Mouse (Mus musculus) heart, postnatal 25 days (tissue): ENCODE data around the gene Cgnl1. TPM values are rescaled to one million over a fixed set of nuclear protein-coding genes. Genes with fewer than 3 reads are reported as not detected.
"Not testable (repeated sequence)": the region's sequence is repeated elsewhere in the genome, so short reads cannot be mapped to it uniquely, and the experiment has no call there.

Experiments
- DNase-seq: peaks from one replicate; pipeline ENCODE4 v3.0.0; 2022; ENCODE audit warnings: low spot score
- intact Hi-C: fragments of 180-260 bp; cut with DNase I; formaldehyde crosslinking; loops from one replicate; pipeline ENCODE4 v1.15.1; 2025
- total RNA-seq, 2 experiments: library from RNA; stranded (reverse); gene quantifications; 2 replicates each; pipeline ENCODE4 v1.2.3; 2021

Gene Cgnl1
- total RNA-seq, 2 experiments from 2014 or later: 33.5 to 39.9 TPM

- intact Hi-C loops: no loop called here
- DNase-seq: no peak
These were observed 134.5 kb downstream of the Cgnl1 start for GRCm38 (mm10) chr9:71636854-71637253.

GRCm38 (mm10) chr9:71635627-71636026, 135.8 kb downstream of the Cgnl1 start:
- intact Hi-C loops: no loop called here
- DNase-seq: no peak

DNA sequence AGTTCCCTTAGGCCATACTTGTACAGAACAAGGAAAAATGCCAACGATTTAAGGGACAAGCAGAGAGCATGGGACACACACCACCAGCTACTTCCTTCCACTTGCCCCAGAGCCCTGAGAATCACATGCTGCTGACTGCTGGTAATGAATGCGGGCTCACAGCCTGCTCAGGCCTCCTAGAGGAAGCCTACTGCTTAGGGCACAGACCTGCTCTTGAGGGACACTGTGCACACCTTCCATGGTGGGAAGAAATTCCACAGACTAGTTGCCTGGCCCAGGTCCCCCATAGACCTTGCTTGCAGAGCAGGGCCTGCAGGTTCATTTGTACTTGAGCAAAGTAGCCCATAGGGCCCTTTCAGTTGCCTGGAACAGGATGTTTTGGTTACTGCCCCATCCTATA, 136.5 kb downstream of the Cgnl1 start:
- no peak for DNase-seq
- intact Hi-C loops: no loop called here

DNA sequence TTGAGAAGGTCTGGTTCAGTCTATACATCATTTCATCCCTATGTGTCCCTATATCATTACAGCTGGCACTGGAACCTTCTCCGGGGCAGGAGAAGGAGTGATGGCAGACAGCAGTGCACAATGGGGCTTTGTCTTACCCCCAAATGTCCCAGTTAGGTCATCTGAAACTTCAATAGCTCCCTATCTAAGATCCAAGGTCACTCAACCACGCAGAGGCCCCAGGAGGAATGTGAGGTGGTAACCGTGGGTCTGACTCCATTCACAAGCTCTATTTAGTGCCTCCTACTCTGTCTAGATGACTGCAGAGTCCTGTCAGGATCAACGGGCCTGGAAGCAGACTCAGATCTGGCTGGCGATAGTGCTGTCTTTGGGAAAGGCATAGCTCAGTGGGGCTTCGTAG, 142.5 kb downstream of the Cgnl1 start:
- DNase-seq: no peak
- intact Hi-C loops: loop anchor here (10.0 kb wide), 1 partner anchor 414 kb away; the partner anchor contains the start of gene Aldh1a2

- no peak for DNase-seq
These were observed 143.1 kb downstream of the Cgnl1 start for GRCm38 (mm10) chr9:71628286-71628685.

DNA sequence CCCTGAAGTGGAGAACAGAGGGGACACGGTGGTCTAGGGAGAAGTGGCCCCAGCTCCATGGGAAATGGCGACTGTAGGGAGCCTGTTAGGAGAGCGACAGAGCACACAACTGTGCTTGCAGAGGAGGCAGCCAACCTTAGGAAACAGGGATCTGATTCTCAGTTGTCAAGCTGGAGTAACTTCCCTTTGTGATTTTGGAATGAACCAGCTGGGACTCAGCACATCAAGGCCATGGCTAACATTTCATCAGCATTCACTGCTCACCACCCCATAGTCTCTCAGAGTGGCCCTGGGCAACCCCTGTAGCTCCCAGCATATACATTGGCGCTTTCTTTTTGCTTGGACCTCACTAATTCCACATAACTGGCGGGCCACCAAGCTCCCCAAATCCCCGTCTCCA, 145.4 kb downstream of the Cgnl1 start:
- no peak for DNase-seq
- intact Hi-C loops: loop anchor here (10.0 kb wide), 1 partner anchor 411 kb away; the partner anchor contains the start of gene Aldh1a2

More at GRCm38 (mm10) chr9:71628286-71628685, 143.1 kb downstream of the Cgnl1 start:
- intact Hi-C loops: loop anchor here (10.0 kb wide), 1 partner anchor 413 kb away; the partner anchor contains the start of gene Aldh1a2

- intact Hi-C loops: loop anchor here (10.0 kb wide), 1 partner anchor 410 kb away; the partner anchor contains the start of gene Aldh1a2
- DNase-seq: no peak
These were observed 146.5 kb downstream of the Cgnl1 start for GRCm38 (mm10) chr9:71624793-71625495.

- intact Hi-C loops: loop anchor here (2.0 to 10.0 kb wide), 2 partner anchors 263 to 409 kb away; partner anchors contain the start of gene Aldh1a2
- DNase-seq: no peak
These were observed 147.4 kb downstream of the Cgnl1 start for GRCm38 (mm10) chr9:71623871-71624569.

- intact Hi-C loops: loop anchor here (2.0 to 10.0 kb wide), 2 partner anchors 262 to 408 kb away; partner anchors contain the start of gene Aldh1a2
- DNase-seq: no peak
These were observed 148.8 kb downstream of the Cgnl1 start for GRCm38 (mm10) chr9:71622593-71622992.

GRCm38 (mm10) chr9:71621968-71622367, 149.4 kb downstream of the Cgnl1 start:
- intact Hi-C loops: loop anchor here (2.0 to 10.0 kb wide), 2 partner anchors 261 to 407 kb away; partner anchors contain the start of gene Aldh1a2
- no peak for DNase-seq

DNA sequence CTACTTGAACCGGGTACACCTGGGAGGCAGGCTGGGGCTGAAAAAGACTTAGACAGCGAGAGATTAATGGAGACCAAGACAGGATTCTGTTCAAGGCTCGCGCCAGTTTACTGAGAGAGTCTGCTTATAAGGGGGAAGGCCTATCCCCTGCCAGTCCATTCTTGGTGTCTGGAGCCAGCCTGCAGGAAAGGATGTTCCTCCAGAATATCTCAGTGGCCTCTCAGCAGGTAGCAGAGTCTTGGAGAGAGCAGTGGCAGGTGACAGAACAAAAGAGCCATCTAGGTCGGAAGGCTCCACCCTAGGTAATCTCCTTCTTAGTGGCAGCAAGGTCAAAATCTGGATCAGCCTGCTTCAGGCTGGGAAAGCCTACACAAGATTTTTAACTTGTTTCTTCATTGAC, 151.3 kb downstream of the Cgnl1 start:
- DNase-seq: not testable (repeated sequence)
- intact Hi-C loops: loop anchor here (10.0 kb wide), 1 partner anchor 405 kb away; the partner anchor contains the start of gene Aldh1a2

- no peak for DNase-seq
- intact Hi-C loops: no loop called here
These were observed 154.0 kb downstream of the Cgnl1 start for GRCm38 (mm10) chr9:71617363-71617762.

- DNase-seq: peak; percentile 47
- intact Hi-C loops: loop anchor here (1.0 kb wide), 1 partner anchor 73 kb away; no protein-coding TSS in a partner anchor
These were observed 155.2 kb downstream of the Cgnl1 start for GRCm38 (mm10) chr9:71616185-71616584.

DNA sequence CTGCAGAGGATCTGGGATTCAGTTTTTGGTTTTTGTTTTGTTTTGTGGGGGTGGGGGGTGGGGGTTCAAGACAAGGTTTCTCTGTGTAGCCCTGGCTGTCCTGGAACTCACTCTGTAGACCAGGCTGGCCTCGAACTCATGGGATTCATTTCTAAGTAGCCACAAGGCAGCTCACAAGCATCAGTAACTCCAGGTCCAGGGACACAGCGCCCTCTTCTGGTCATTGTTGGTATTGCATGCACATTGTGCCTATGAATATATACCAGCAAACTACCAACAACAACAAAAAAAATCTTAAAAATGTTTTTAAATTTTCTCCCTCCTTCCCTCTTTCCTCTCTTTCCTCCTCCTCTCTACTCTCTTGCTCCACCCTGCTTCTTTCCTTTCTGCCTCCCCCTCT, 156.8 kb downstream of the Cgnl1 start:
- DNase-seq: no peak
- intact Hi-C loops: no loop called here

GRCm38 (mm10) chr9:71612981-71613380, 158.4 kb downstream of the Cgnl1 start:
- intact Hi-C loops: loop anchor here (1.0 kb wide), 1 partner anchor 69 kb away; no protein-coding TSS in a partner anchor
- DNase-seq: no peak

GRCm38 (mm10) chr9:71611876-71612275, 159.5 kb downstream of the Cgnl1 start:
- DNase-seq: no peak
- intact Hi-C loops: no loop called here

DNA sequence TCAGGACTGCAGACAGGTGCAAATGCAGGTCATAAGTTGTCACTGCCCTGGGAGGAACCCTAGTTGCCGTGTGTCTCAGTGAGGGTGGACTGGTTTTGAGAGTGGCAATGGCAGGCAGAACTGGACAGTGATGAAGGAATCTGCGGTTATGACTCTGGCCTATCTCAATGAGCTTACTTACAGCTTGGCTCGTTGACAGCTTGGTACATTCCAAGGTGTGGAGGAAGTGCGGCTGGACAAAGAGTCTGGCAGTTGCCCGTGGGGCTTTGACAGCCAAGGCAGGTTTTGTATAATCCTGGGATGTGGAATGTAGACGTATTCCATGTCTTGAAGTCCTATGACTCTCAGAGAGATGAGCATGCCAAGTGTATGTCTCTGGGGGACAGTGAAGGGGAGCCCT, 162.4 kb downstream of the Cgnl1 start:
- DNase-seq: no peak
- intact Hi-C loops: loop anchor here (2.0 kb wide), 1 partner anchor 16 kb away; the partner anchor contains the start of gene Myzap

DNA sequence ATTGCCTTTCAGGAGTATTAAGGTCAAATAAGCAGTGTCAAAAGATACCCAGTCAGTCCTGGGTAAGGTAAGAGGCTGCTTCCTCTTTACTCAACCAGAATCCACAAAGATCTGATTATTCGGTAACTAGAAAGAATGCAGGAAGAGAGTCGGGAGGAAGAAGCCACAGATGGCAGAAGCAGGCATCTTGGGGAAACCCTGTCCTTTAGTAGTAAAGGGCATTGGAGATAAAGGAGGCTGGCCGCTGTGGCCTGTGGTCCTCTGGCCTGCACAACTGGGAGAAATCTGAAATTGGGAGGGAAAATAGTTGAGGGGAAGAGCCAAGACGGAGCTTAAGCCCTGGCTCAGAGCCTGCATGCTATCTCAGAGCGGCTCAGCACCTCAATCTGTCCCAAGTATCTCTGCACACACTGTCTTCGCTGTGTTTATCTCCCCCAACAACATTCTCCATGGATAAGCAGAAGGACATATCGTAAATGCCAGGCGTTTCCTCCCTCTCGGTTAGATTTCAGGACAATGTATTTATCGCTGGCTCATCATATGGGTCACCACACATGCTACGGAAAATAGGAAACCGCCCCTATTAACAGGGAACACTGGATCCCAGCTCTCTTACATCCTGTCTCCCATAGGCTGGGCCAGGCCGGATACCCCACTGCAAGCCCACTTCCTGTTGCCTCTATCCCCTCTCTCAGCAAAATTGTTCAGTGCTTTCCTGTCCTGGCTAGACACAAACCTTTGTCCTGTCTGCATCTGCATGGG, 164.9 kb downstream of the Cgnl1 start:
- DNase-seq: no peak
- intact Hi-C loops: no loop called here

DNA sequence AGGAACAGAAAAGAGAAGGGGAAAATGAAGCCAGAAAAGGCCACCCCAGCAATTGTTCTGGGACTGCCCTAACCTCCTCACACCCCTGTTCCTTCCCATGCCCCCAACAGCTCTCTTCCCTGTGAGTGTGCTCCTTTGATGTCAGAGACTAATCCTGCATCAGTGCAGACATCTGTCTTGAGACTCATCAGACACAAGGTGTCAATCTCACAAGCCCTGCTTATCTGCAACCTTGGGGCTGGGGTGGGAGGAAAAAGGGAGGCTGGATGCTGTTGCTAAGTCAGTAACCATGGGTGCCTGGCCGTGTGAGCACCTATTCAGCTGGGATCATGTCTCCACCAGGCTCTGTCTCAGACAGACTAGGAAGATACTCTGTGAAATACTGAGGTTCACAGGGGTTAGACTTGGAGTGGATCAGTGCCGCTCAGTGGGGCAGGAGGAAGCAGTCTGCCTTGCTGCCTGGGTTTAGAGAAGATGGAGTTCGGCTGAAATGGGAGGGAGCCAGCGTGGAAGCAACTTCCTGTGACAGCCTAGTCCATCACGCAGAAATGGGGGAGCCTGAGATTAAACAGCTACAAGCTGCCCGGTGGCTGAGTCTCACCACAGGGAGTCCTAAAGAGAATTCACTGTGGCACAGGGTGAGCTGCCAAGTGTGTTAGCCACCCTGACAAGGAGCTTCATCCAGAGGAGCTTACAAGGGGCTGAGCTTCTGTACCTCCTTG, 166.3 kb downstream of the Cgnl1 start:
- intact Hi-C loops: no loop called here
- no peak for DNase-seq
